Mouse (Mus musculus) heart, postnatal 0 days (tissue): ENCODE data around the gene Hes6.

Experiments
- CTCF ChIP-seq: IDR thresholded peaks from 2 replicates; pipeline ENCODE4 v1.5.1; 2016; ENCODE audit warnings: antibody characterized with exemption, control low read depth, low read depth
- EP300 ChIP-seq: IDR thresholded peaks from 2 replicates; pipeline ENCODE4 v1.6.1; 2016; ENCODE audit warnings: antibody characterized with exemption, low read depth

DNA sequence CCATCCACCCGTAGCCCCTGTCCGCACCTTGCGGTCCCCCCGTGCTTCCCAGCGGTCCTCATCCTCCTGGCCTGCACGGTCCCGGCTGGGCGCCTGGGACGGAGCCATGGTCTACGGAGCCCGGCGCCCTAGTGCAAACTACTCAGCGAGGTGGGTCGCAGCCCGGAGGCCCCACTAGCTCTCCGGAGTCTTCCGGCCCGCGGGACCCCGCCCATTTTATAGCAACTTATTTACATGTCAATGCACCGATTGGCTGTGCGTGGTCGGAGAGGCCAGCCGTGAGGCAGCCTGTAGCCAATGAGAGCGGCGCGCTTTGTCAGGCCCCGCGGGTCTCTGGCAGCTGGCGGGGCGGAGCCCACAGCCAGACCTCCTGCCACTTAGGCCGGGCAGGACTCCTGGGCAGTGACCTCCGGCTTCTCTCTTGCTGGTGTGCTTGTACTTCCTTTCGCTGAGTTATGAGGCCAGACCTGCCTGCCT is 770 bp downstream of the Hes6 start:
- TF ChIP-seq CTCF (no peak), EP300 (no peak)
